Mouse (Mus musculus) embryonic facial prominence, embryonic 13.5 days (tissue): Measurements from ENCODE around the gene Rab3gap2. TPM values are rescaled to one million over a fixed set of nuclear protein-coding genes. Genes with fewer than 3 reads are reported as not detected.

Experiments used
- ATAC-seq: fragments of 200-750 bp; cut with Nextera tagmentation; 2 replicates; pipeline ENCODE4 v1.8.0; 2017; ENCODE audit warnings: low read depth; ENCODE audit not compliant: insufficient number of reproducible peaks, insufficient read depth, low FRiP score, low TSS enrichment
- H3K27ac ChIP-seq: fragments of 300-500 bp; sonication (generic); 2 replicates; pipeline ENCODE4 v1.5.1; 2015; ENCODE audit warnings: moderate library complexity, mild to moderate bottlenecking, inconsistent platforms
- H3K27me3 ChIP-seq: fragments of 300-500 bp; sonication (generic); 2 replicates; pipeline ENCODE4 v1.6.1; 2015; ENCODE audit warnings: mild to moderate bottlenecking, inconsistent platforms
- H3K36me3 ChIP-seq: fragments of 300-500 bp; sonication (generic); 2 replicates; pipeline ENCODE4 v1.6.1; 2015; ENCODE audit warnings: mild to moderate bottlenecking, inconsistent platforms
- H3K4me1 ChIP-seq: fragments of 300-500 bp; sonication (generic); 2 replicates; pipeline ENCODE4 v1.6.1; 2015; ENCODE audit warnings: inconsistent platforms
- H3K4me2 ChIP-seq: fragments of 300-500 bp; sonication (generic); 2 replicates; pipeline ENCODE4 v1.6.1; 2015; ENCODE audit warnings: moderate library complexity, mild to moderate bottlenecking, inconsistent platforms
- H3K4me3 ChIP-seq: fragments of 300-500 bp; sonication (generic); 2 replicates; pipeline ENCODE4 v1.5.1; 2015; ENCODE audit warnings: mild to moderate bottlenecking, inconsistent platforms
- H3K9ac ChIP-seq: fragments of 300-500 bp; sonication (generic); 2 replicates; pipeline ENCODE4 v1.6.1; 2015; ENCODE audit warnings: mild to moderate bottlenecking, inconsistent platforms
- H3K9me3 ChIP-seq: fragments of 300-500 bp; sonication (generic); 2 replicates; pipeline ENCODE4 v1.6.1; 2016; ENCODE audit warnings: inconsistent platforms
- WGBS: fragments of 180-500 bp; shearing (Covaris S2); methylation state at CpG from one replicate; pipeline ENCODE4 v1.1.7; 2015; ENCODE audit warnings: mixed read lengths; 5-methylcytosine and 5-hydroxymethylcytosine counted together
- polyA plus RNA-seq: library from polyadenylated mRNA; unstranded; fragments of >200 nt; fragmentation: Nextera tagmentation; extraction: Ambion mirVana; gene quantifications from 2 replicates; pipeline ENCODE4 v1.2.1, GENCODE M21; 2015

Rab3gap2 gene
- polyA plus RNA-seq, 1 experiment from 2014 or later: 20.9 TPM

- Histone ChIP-seq H3K36me3 (no peaks in the 10 kb centered on the region; the same call in 1 of the 2 replicates), H3K4me2 (no peak overlapping the region), H3K27me3 (no peaks in the 10 kb centered on the region), H3K4me1 (peaks cover 26% of the 10 kb centered on the region), H3K9me3 (no peaks in the 10 kb centered on the region), H3K4me3 (no peak overlapping the region), H3K27ac (no peak overlapping the region), H3K9ac (no peak overlapping the region)
- ATAC-seq: no peak
- WGBS: 80% methylated on average over 2 of the region's 2 CpGs
Measured at GRCm38 (mm10) chr1:185201994-185202393, 1.9 kb upstream of the Rab3gap2 start.

DNA sequence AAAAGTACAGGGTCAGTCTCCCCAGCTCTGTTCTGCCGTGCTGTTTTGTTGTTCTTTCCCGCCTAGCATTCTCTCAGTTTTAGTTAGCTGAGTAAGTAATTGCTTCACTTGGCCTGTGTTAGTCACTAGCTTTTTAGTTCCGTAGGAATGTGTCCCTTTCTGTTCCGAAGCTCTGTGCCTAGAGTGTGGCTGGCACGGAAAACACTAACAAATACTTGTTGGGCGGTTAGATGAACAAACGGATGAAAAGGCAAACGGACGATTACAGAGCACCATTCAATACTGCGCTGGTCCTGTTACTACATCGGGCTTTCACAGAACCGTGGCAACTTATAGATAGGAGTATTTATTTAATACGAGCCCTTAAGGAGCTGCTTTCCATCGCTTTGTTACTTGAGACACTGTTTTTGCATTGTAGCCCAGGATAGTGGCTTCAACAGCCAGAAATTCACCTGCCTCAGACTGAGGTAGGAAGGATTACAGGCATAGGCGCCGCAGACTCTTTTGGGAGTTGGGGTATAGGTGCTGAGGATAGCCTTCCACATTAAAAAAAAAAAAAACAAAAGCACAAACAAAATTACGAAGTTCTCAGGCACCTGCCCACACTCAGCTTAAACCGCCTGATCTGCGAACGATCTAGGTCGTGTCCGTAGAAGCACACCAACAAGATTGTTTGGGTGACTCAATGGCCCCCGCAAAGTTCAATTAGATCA, 565 bp upstream of the Rab3gap2 start:
- H3K4me1 ChIP-seq: peaks cover 26% of the 10 kb centered on the region
- H3K4me3 ChIP-seq: peak overlapping the region; percentile 91
- no peak for ATAC-seq
- no peaks in the 10 kb centered on the region for H3K9me3 ChIP-seq
- peak overlapping the region; percentile 92 for H3K9ac ChIP-seq
- 4% methylated on average over 23 of the region's 23 CpGs for WGBS
- H3K4me2 ChIP-seq: peak overlapping the region; percentile 95
- no peaks in the 10 kb centered on the region for H3K27me3 ChIP-seq
- H3K36me3 ChIP-seq: peaks cover 6% of the 10 kb centered on the region
- peak overlapping the region; percentile 62; the same call in 1 of the 2 replicates for H3K27ac ChIP-seq

DNA sequence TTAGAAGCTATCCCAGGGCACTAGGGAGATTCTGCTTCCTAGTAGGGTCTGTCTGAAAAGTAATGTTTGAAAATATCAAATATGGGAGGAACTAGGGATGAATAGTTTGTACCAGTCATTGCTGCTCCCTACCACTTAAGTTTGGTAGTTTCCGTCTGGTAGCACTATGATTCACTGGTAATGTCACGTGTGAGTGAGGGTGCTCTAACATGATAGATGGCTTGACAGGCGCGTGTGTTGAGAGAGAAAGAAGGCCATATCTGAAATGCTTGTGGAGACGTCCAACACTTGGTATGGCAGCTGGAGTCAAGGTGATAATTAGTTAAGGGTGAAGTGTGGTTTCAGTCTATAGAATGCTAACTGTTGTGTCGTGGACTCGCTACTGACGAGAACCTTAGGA, 1.2 kb downstream of the Rab3gap2 start:
- Histone ChIP-seq H3K4me3 (peak overlapping the region; percentile 91), H3K27me3 (no peaks in the 10 kb centered on the region), H3K9ac (0 out of 2 replicates have a peak overlapping the region, but pooled peaks have one; percentile 49), H3K36me3 (peaks cover 6% of the 10 kb centered on the region), H3K4me1 (peaks cover 33% of the 10 kb centered on the region), H3K4me2 (peak overlapping the region; percentile 95), H3K9me3 (no peaks in the 10 kb centered on the region), H3K27ac (no peak overlapping the region)
- ATAC-seq: no peak
- WGBS: 78% methylated on average over 8 of the region's 8 CpGs

GRCm38 (mm10) chr1:185207851-185208595, 4.1 kb downstream of the Rab3gap2 start:
- Histone ChIP-seq H3K27ac (no peak overlapping the region), H3K9me3 (no peaks in the 10 kb centered on the region), H3K4me2 (no peak overlapping the region), H3K4me1 (peaks cover 22% of the 10 kb centered on the region), H3K27me3 (no peaks in the 10 kb centered on the region), H3K9ac (no peak overlapping the region), H3K36me3 (peaks cover 9% of the 10 kb centered on the region), H3K4me3 (no peak overlapping the region)
- no peak for ATAC-seq
- WGBS: 93% methylated on average over 13 of the region's 13 CpGs

DNA sequence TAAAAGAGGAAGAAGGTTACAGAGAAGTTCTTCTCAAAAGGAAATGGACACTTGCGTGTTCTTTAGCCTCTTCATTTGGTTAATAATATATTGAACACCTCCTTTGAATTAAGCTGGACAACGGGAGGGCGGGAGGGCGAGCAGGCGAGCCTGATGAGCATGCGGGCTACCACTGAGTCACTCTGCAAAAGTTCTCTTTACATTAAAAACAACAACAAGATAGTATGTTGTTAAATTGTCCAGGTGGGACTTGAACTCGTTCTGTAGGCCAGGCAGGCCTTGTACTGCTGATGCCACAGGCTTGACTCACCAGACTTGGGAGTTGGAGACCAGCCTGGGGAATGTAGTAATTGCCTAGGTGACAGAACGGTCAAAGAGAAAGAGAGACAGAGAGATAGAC, 4.8 kb downstream of the Rab3gap2 start:
- Histone ChIP-seq H3K9me3 (no peaks in the 10 kb centered on the region), H3K27ac (no peak overlapping the region), H3K36me3 (peaks cover 9% of the 10 kb centered on the region), H3K4me3 (no peak overlapping the region), H3K4me1 (peaks cover 18% of the 10 kb centered on the region), H3K4me2 (no peak overlapping the region), H3K9ac (no peak overlapping the region), H3K27me3 (no peaks in the 10 kb centered on the region)
- 91% methylated on average over 8 of the region's 8 CpGs for WGBS
- no peak for ATAC-seq

- no peak overlapping the region; the same call in 1 of the 2 replicates for H3K4me2 ChIP-seq
- WGBS: 33% methylated on average over 8 of the region's 8 CpGs
- no peaks in the 10 kb centered on the region for H3K9me3 ChIP-seq
- H3K4me3 ChIP-seq: no peak overlapping the region
- H3K4me1 ChIP-seq: peaks cover 14% of the 10 kb centered on the region
- no peak overlapping the region; the same call in 1 of the 2 replicates for H3K9ac ChIP-seq
- H3K27me3 ChIP-seq: no peaks in the 10 kb centered on the region
- H3K36me3 ChIP-seq: peaks cover 15% of the 10 kb centered on the region
- no peak overlapping the region for H3K27ac ChIP-seq
- no peak for ATAC-seq
Measured at GRCm38 (mm10) chr1:185209641-185210176, 5.8 kb downstream of the Rab3gap2 start.

- Histone ChIP-seq H3K27ac (no peak overlapping the region), H3K4me2 (no peak overlapping the region), H3K36me3 (peaks cover 11% of the 10 kb centered on the region; the same call in 1 of the 2 replicates), H3K27me3 (no peaks in the 10 kb centered on the region), H3K4me3 (no peak overlapping the region), H3K4me1 (peaks cover 4% of the 10 kb centered on the region), H3K9ac (no peak overlapping the region), H3K9me3 (no peaks in the 10 kb centered on the region)
- 53% methylated on average over 5 of the region's 5 CpGs for WGBS
- no peak for ATAC-seq
Measured at GRCm38 (mm10) chr1:185216360-185216759, 12.4 kb downstream of the Rab3gap2 start.

- Histone ChIP-seq H3K4me3 (no peak overlapping the region), H3K27me3 (no peaks in the 10 kb centered on the region), H3K4me1 (peaks cover 4% of the 10 kb centered on the region), H3K36me3 (peaks cover 11% of the 10 kb centered on the region; the same call in 1 of the 2 replicates), H3K9me3 (no peaks in the 10 kb centered on the region), H3K9ac (no peak overlapping the region), H3K27ac (no peak overlapping the region), H3K4me2 (no peak overlapping the region)
- no peak for ATAC-seq
- 56% methylated on average over 2 of the region's 2 CpGs for WGBS
Measured at GRCm38 (mm10) chr1:185216762-185217161, 12.8 kb downstream of the Rab3gap2 start.

- Histone ChIP-seq H3K4me2 (no peak overlapping the region), H3K9me3 (no peaks in the 10 kb centered on the region), H3K27me3 (no peaks in the 10 kb centered on the region), H3K36me3 (peaks cover 16% of the 10 kb centered on the region), H3K9ac (no peak overlapping the region), H3K4me3 (no peak overlapping the region), H3K27ac (no peak overlapping the region), H3K4me1 (peaks cover 4% of the 10 kb centered on the region)
- 83% methylated on average over 5 of the region's 5 CpGs for WGBS
- ATAC-seq: no peak
Measured at GRCm38 (mm10) chr1:185217966-185218365, 14.0 kb downstream of the Rab3gap2 start.

DNA sequence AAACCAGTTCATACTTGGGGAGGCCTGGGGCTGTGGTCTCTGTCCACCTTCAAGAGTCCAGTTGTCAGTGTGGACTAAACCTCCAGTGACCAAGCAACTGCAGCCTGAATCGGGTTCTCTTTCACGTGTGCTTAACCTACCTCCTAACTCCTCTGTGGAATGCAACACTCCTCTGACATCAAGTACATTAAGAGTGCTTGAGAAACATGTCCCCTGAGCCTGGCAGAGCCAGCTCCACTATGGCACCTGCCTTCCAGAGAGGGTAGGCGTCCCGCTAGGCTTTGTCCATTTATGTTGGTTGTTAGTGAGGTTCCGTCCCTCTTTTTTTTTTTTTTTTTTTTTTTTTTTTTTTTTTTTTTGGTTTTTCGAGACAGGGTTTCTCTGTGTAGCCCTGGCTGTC, 23.0 kb downstream of the Rab3gap2 start:
- ATAC-seq: no peak
- H3K9ac ChIP-seq: no peak overlapping the region
- WGBS: 91% methylated on average over 6 of the region's 6 CpGs

GRCm38 (mm10) chr1:185227766-185228165, 23.8 kb downstream of the Rab3gap2 start:
- peaks cover 32% of the 10 kb centered on the region for H3K36me3 ChIP-seq
- H3K27ac ChIP-seq: no peak overlapping the region
- H3K9me3 ChIP-seq: no peaks in the 10 kb centered on the region
- H3K4me3 ChIP-seq: no peak overlapping the region
- peaks cover 22% of the 10 kb centered on the region for H3K4me1 ChIP-seq
- H3K4me2 ChIP-seq: no peak overlapping the region
- H3K27me3 ChIP-seq: no peaks in the 10 kb centered on the region
- H3K9ac ChIP-seq: no peak overlapping the region
- WGBS: 80% methylated on average over 7 of the region's 7 CpGs
- no peak for ATAC-seq

More for the DNA sequence above, 23.0 kb downstream of the Rab3gap2 start:
- no peak overlapping the region for H3K27ac ChIP-seq
- no peaks in the 10 kb centered on the region for H3K27me3 ChIP-seq
- peaks cover 22% of the 10 kb centered on the region for H3K4me1 ChIP-seq
- no peaks in the 10 kb centered on the region for H3K9me3 ChIP-seq
- H3K4me2 ChIP-seq: no peak overlapping the region
- H3K36me3 ChIP-seq: peaks cover 39% of the 10 kb centered on the region
- H3K4me3 ChIP-seq: no peak overlapping the region
